Mouse (Mus musculus) liver, adult 2 months (tissue): Measurements from ENCODE around the gene Unc13d.

Source experiments
- CTCF ChIP-seq: fragments of 200-500 bp; IDR thresholded peaks from 2 replicates; pipeline ENCODE4 v1.5.1; 2011; ENCODE audit warnings: low read depth, low read length, control low read depth
- POLR2A ChIP-seq: fragments of 200-500 bp; IDR thresholded peaks from 2 replicates; pipeline ENCODE4 v1.6.1; 2011; ENCODE audit warnings: low read length, control low read depth; ENCODE audit not compliant: insufficient read depth; ENCODE audit errors: extremely low read depth

DNA sequence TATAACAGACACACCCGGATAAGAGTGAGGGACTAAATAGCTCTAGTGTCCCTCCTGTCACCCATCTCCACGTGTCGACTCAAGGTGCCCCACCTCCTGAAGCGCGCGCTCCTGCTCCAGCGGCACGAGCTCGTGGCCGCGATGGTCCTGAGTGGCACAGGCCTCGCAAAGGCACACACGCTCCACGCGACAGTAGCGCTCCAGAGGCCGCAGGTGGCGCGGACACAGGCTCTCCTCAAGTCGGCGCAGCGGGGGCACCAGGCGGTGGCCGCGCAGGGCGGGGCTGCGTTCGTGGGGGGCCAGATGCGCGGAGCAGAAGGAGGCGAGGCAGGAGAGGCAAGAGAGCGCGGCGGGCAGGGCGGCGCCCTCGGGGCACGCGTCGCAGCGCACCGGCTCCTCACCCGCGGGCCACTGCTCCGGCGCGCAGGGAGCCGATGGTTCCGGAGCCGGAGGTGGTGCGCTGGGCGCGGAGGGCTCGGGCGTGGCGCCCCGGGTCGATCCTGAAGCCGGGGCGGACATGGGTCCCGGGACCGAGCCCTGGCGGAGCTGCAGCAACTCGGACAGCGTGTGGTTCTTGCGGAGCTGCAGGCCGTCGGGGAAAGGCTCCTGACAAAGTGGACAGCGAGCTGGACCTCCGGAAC lies 31.8 kb upstream of the Unc13d start:
- no peak for TF ChIP-seq POLR2A
- no peak for TF ChIP-seq CTCF
